Mouse (Mus musculus): Measurements from ENCODE around the gene Gm5346. TPM values are rescaled to one million over a fixed set of nuclear protein-coding genes. Genes with fewer than 3 reads are reported as not detected.
"Not testable (repeated sequence)": the region's sequence is repeated elsewhere in the genome, so short reads cannot be mapped to it uniquely, and the experiment has no call there.

Gm5346 gene
- not detected in 2 replicates for polyA plus RNA-seq (2014; fragmentation: Nextera tagmentation; extraction: Ambion mirVana)

GRCm38 (mm10) chr8:43627176-43627575, at the start of gene Gm5346:
Gene Gm5346 (minus strand): TSS chr8:43627276.
- H3K4me3 ChIP-seq (ENCODE audit: low read depth, low read length): no peak within 1 kb of the TSS
- H3K9me3 ChIP-seq (replicated peaks; ENCODE audit: control insufficient read depth, low read length): no peaks in the 10 kb centered on the region
- H3K27ac ChIP-seq (replicated peaks; ENCODE audit: low read depth, low read length): no peak within 1 kb of the TSS
- whole genome bisulfite sequencing: 88% methylated on average over 3 of the region's 3 CpGs
- H3K4me2 ChIP-seq (ENCODE audit: low read depth, low read length): no peak within 1 kb of the TSS
- no peaks in the 10 kb centered on the region for H3K36me3 ChIP-seq (replicated peaks; ENCODE audit: control insufficient read depth, insufficient read depth, low read depth, low read length)
- ATAC-seq (replicated peaks; ENCODE audit: insufficient number of reproducible peaks, low FRiP score, low TSS enrichment, low read depth) (no peak), DNase-seq (ENCODE audit: low spot score) (no peak)
- H3K27me3 ChIP-seq (ENCODE audit: control insufficient read depth, insufficient read depth, low read length): no peaks in the 10 kb centered on the region
- H3K9ac ChIP-seq (replicated peaks; ENCODE audit: low read length): no peak within 1 kb of the TSS
- no peaks in the 10 kb centered on the region for H3K4me1 ChIP-seq (ENCODE audit: control insufficient read depth, insufficient read depth, low read length)

GRCm38 (mm10) chr8:43616046-43616445, 11.0 kb downstream of the Gm5346 start:
- Histone ChIP-seq H3K4me2 (ENCODE audit: low read depth, low read length) (no peak overlapping the region), H3K36me3 (replicated peaks; ENCODE audit: control insufficient read depth, insufficient read depth, low read depth, low read length) (no peaks in the 10 kb centered on the region), H3K4me1 (ENCODE audit: control insufficient read depth, insufficient read depth, low read length) (no peaks in the 10 kb centered on the region), H3K9ac (replicated peaks; ENCODE audit: low read length) (no peak overlapping the region), H3K27ac (replicated peaks; ENCODE audit: low read depth, low read length) (no peak overlapping the region), H3K4me3 (ENCODE audit: low read depth, low read length) (no peak overlapping the region), H3K27me3 (ENCODE audit: control insufficient read depth, insufficient read depth, low read length) (no peaks in the 10 kb centered on the region), H3K9me3 (replicated peaks; ENCODE audit: control insufficient read depth, low read length) (no peaks in the 10 kb centered on the region)
- DNase-seq (ENCODE audit: low spot score): no peak
- WGBS: 96% methylated on average over 1 of the region's 1 CpGs
- ATAC-seq (replicated peaks; ENCODE audit: insufficient number of reproducible peaks, low FRiP score, low TSS enrichment, low read depth): no peak

- H3K4me3 ChIP-seq (ENCODE audit: low read depth, low read length); ATAC-seq (replicated peaks; ENCODE audit: insufficient number of reproducible peaks, low FRiP score, low TSS enrichment, low read depth): not testable (repeated sequence)
These were observed 23.4 kb downstream of the Gm5346 start for GRCm38 (mm10) chr8:43603657-43604056.

GRCm38 (mm10) chr8:43603166-43603565, 23.9 kb downstream of the Gm5346 start:
- H3K36me3 ChIP-seq (replicated peaks; ENCODE audit: control insufficient read depth, insufficient read depth, low read depth, low read length); H3K4me1 ChIP-seq (ENCODE audit: control insufficient read depth, insufficient read depth, low read length); H3K4me2 ChIP-seq (ENCODE audit: low read depth, low read length); DNase-seq (ENCODE audit: low spot score); H3K9me3 ChIP-seq (replicated peaks; ENCODE audit: control insufficient read depth, low read length); H3K4me3 ChIP-seq (ENCODE audit: low read depth, low read length); H3K9ac ChIP-seq (replicated peaks; ENCODE audit: low read length); H3K27ac ChIP-seq (replicated peaks; ENCODE audit: low read depth, low read length); ATAC-seq (replicated peaks; ENCODE audit: insufficient number of reproducible peaks, low FRiP score, low TSS enrichment, low read depth); H3K27me3 ChIP-seq (ENCODE audit: control insufficient read depth, insufficient read depth, low read length): not testable (repeated sequence)
- WGBS: 90% methylated on average over 15 of the region's 15 CpGs

More at GRCm38 (mm10) chr8:43603657-43604056, 23.4 kb downstream of the Gm5346 start:
- not testable (repeated sequence) for H3K9me3 ChIP-seq (replicated peaks; ENCODE audit: control insufficient read depth, low read length); H3K4me2 ChIP-seq (ENCODE audit: low read depth, low read length); H3K9ac ChIP-seq (replicated peaks; ENCODE audit: low read length); H3K36me3 ChIP-seq (replicated peaks; ENCODE audit: control insufficient read depth, insufficient read depth, low read depth, low read length); DNase-seq (ENCODE audit: low spot score); H3K27me3 ChIP-seq (ENCODE audit: control insufficient read depth, insufficient read depth, low read length); H3K4me1 ChIP-seq (ENCODE audit: control insufficient read depth, insufficient read depth, low read length); H3K27ac ChIP-seq (replicated peaks; ENCODE audit: low read depth, low read length)
- WGBS: 71% methylated on average over 13 of the region's 13 CpGs

- not testable (repeated sequence) for DNase-seq (ENCODE audit: low spot score); H3K4me3 ChIP-seq (ENCODE audit: low read depth, low read length); H3K9me3 ChIP-seq (replicated peaks; ENCODE audit: control insufficient read depth, low read length); H3K36me3 ChIP-seq (replicated peaks; ENCODE audit: control insufficient read depth, insufficient read depth, low read depth, low read length); H3K4me1 ChIP-seq (ENCODE audit: control insufficient read depth, insufficient read depth, low read length); H3K27ac ChIP-seq (replicated peaks; ENCODE audit: low read depth, low read length); H3K27me3 ChIP-seq (ENCODE audit: control insufficient read depth, insufficient read depth, low read length); H3K4me2 ChIP-seq (ENCODE audit: low read depth, low read length); ATAC-seq (replicated peaks; ENCODE audit: insufficient number of reproducible peaks, low FRiP score, low TSS enrichment, low read depth); H3K9ac ChIP-seq (replicated peaks; ENCODE audit: low read length)
- WGBS: 99% methylated on average over 2 of the region's 2 CpGs
These were observed 50.5 kb downstream of the Gm5346 start, which contains the start of gene Adam26a for GRCm38 (mm10) chr8:43576607-43577006. Gene Adam26a (minus strand): TSS chr8:43576707.

Other genes starting within 250 kb of the Gm5346 start
- gene Adam26b, start 99.2 kb downstream of the Gm5346 start, polyA plus RNA-seq (2014; fragmentation: Nextera tagmentation; extraction: Ambion mirVana): not detected in 2 replicates
- gene Adam26a, start 50.6 kb downstream of the Gm5346 start, polyA plus RNA-seq (2014; fragmentation: Nextera tagmentation; extraction: Ambion mirVana): not detected in 2 replicates
- gene Adam34, start 82.8 kb upstream of the Gm5346 start, polyA plus RNA-seq (2014; fragmentation: Nextera tagmentation; extraction: Ambion mirVana): not detected in 2 replicates

All from embryonic facial prominence, embryonic 11.5 days (tissue).